Mouse (Mus musculus): ENCODE measurements at regions not wholly inside any gene's neighbourhood (a gene's known extent, or its start where the extent isn't known, plus 50 kb on each side); places are given as distances from the start of the nearest gene placed in this dataset.

DNA sequence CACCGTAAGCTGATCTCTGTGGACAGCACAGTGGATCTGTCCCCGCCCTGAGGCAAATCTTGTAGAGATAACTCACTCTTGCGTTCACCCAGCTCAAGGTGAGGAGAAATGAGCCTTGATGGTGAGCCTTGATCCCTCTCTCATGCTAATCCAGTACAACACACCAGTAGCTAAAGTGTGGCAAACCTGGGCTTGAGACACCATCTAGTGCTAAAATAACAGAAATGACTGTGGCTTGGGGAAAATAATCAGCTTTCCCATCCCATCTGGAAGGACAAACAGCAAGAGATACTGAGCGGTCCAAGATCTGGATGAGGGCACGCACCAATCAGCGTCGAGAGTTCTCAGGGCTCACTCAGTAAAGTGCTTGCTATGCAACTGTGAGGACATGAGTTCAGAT is 50.9 kb upstream of the Cbln4 start:
- Histone ChIP-seq H3K27ac (replicated peaks; ENCODE audit: low read depth, low read length) (no peak overlapping the region), H3K4me2 (ENCODE audit: low read depth, severe bottlenecking) (no peak overlapping the region), H3K36me3 (ENCODE audit: control insufficient read depth, insufficient read depth, low read length) (no peaks in the 10 kb centered on the region), H3K4me3 (ENCODE audit: low read depth, low read length) (no peak overlapping the region), H3K9me3 (ENCODE audit: control insufficient read depth, low read length) (no peaks in the 10 kb centered on the region), H3K27me3 (ENCODE audit: control insufficient read depth, insufficient read depth, low read length) (no peaks in the 10 kb centered on the region), H3K4me1 (ENCODE audit: control insufficient read depth, insufficient read depth, low read length) (no peaks in the 10 kb centered on the region), H3K9ac (ENCODE audit: low read length) (no peak overlapping the region)
- 90% methylated on average over 7 of the region's 7 CpGs for WGBS
- DNase-seq (ENCODE audit: low spot score) (no peak), ATAC-seq (ENCODE audit: insufficient number of reproducible peaks, low FRiP score, low TSS enrichment, low read depth) (no peak)

DNA sequence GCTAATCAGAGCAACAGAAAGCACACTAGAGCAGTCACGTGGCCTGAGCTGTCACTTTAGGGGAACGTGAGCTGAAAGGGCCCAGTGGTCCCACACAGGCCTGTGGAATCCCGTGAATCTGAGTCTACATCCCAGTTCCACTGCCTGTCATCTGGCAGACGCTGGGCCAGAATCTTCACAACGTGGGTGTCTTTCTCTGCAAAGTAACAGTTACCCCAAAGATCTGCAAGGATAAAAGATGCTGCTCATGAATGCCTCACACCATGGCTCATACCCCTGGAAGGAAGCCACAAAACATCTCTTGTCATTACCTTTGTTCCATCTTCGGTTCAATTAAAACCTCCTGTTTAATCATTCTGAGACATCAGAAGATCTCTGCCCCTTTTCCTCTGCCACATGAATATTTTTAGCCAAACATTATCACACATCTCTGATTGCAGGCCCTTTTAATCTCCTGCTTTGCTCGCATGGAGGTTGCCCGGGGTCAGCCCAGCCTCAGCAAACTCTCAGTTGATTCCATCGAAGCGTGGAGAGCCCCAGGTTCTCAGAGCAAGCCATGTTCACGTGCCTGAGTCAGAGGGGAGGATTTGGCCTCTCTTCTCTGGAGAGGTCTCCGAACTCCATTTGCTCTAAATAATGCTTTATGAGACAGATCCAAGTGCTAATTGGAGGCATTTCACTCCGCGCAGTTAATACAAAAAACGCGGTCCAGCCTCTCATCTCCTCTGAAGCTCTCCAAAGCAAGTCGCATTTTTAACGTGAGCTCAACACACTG is 60.8 kb upstream of the Cbln4 start:
- peaks cover 14% of the 10 kb centered on the region; the same call in 1 of the 2 replicates for H3K4me1 ChIP-seq (ENCODE audit: control insufficient read depth, insufficient read depth, low read length)
- no peaks in the 10 kb centered on the region for H3K9me3 ChIP-seq (ENCODE audit: control insufficient read depth, low read length)
- no peak for DNase-seq (ENCODE audit: low spot score)
- H3K9ac ChIP-seq (ENCODE audit: low read length), result no peak overlapping the region
- 37% methylated on average over 18 of the region's 18 CpGs for WGBS
- H3K36me3 ChIP-seq (ENCODE audit: control insufficient read depth, insufficient read depth, low read length), result no peaks in the 10 kb centered on the region
- H3K4me2 ChIP-seq (ENCODE audit: low read depth, severe bottlenecking), result no peak overlapping the region
- ATAC-seq (ENCODE audit: insufficient number of reproducible peaks, low FRiP score, low TSS enrichment, low read depth), result no peak
- no peak overlapping the region for H3K27ac ChIP-seq (replicated peaks; ENCODE audit: low read depth, low read length)
- H3K27me3 ChIP-seq (ENCODE audit: control insufficient read depth, insufficient read depth, low read length), result no peaks in the 10 kb centered on the region
- no peak overlapping the region for H3K4me3 ChIP-seq (ENCODE audit: low read depth, low read length)

DNA sequence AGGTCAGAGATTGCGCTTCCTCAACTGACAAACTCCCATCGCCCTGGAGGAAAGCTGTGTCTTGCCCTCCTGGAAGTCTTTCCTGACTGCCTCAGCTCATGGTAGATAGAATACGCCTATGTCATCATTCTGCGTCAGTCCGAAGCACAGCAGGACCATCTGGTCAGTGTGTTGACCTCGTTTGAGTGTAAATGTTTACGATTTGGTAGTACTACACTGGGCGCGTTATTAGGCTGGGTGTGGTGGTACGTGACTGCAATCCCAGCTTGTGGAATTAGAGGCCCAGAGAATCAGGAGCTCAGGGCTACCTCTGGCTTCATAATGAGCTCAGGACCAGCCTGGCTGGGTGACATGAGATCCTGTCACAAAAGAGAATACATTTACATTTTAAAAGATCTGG is 62.0 kb upstream of the Cbln4 start:
- ATAC-seq (ENCODE audit: insufficient number of reproducible peaks, low FRiP score, low TSS enrichment, low read depth), result no peak
- H3K4me3 ChIP-seq (ENCODE audit: low read depth, low read length), result no peak overlapping the region
- WGBS, result 19% methylated on average over 10 of the region's 10 CpGs

DNA sequence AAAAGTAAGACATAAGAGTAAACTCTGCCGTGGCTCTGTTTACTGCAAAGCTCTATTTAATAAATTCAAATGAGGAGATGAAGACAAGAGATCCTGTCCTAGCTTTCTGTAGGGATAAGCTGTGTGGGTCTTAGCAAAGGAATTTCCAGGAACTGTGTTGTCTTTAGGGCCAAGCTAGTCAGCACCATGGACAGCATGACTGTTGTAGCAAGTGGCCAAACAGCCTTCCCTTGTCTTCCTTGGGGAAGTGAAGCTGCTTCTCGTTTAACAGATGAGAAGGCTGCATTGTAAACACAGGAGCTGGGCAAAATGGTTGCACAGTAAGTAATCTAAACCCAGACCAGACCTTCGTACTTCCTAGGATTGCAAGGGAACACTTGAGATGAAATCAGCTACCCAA is 67.4 kb upstream of the Cbln4 start:
- Histone ChIP-seq H3K4me3 (ENCODE audit: low read depth, low read length) (no peak overlapping the region), H3K27me3 (ENCODE audit: control insufficient read depth, insufficient read depth, low read length) (no peaks in the 10 kb centered on the region), H3K27ac (replicated peaks; ENCODE audit: low read depth, low read length) (no peak overlapping the region), H3K36me3 (ENCODE audit: control insufficient read depth, insufficient read depth, low read length) (no peaks in the 10 kb centered on the region), H3K9ac (ENCODE audit: low read length) (no peak overlapping the region), H3K4me2 (ENCODE audit: low read depth, severe bottlenecking) (no peak overlapping the region), H3K9me3 (ENCODE audit: control insufficient read depth, low read length) (no peaks in the 10 kb centered on the region), H3K4me1 (ENCODE audit: control insufficient read depth, insufficient read depth, low read length) (peaks cover 2% of the 10 kb centered on the region; the same call in 1 of the 2 replicates)
- no peak for ATAC-seq (ENCODE audit: insufficient number of reproducible peaks, low FRiP score, low TSS enrichment, low read depth)
- WGBS, result 33% methylated on average over 3 of the region's 3 CpGs
- peak; percentile 80 for DNase-seq (ENCODE audit: low spot score)

More for the DNA sequence above, 62.0 kb upstream of the Cbln4 start:
- Histone ChIP-seq H3K4me1 (ENCODE audit: control insufficient read depth, insufficient read depth, low read length) (peaks cover 14% of the 10 kb centered on the region; the same call in 1 of the 2 replicates), H3K4me2 (ENCODE audit: low read depth, severe bottlenecking) (no peak overlapping the region), H3K27ac (replicated peaks; ENCODE audit: low read depth, low read length) (no peak overlapping the region), H3K36me3 (ENCODE audit: control insufficient read depth, insufficient read depth, low read length) (no peaks in the 10 kb centered on the region), H3K27me3 (ENCODE audit: control insufficient read depth, insufficient read depth, low read length) (no peaks in the 10 kb centered on the region), H3K9me3 (ENCODE audit: control insufficient read depth, low read length) (no peaks in the 10 kb centered on the region), H3K9ac (ENCODE audit: low read length) (no peak overlapping the region)
- peak; percentile 43 for DNase-seq (ENCODE audit: low spot score)

DNA sequence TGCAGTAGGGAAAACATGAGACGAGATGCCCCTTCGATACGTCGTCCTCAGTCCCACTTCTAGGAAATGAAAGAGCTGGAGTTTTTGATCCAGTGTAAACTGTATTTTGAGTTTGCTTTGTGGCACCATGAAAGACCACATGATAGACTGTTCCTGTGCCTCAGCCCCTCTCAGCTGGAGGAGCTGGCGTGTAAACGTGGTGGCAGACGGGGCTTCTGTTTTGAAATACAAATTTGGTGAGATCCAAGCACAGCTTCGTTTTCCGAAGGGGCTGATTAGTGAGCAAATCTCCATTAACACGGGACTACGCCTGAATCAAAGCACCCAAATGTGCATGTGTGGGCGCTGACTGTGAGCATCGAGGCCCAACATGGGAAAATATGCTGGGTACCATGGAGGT is 70.4 kb upstream of the Cbln4 start:
- DNase-seq (ENCODE audit: low spot score) (no peak), ATAC-seq (ENCODE audit: insufficient number of reproducible peaks, low FRiP score, low TSS enrichment, low read depth) (no peak)
- Histone ChIP-seq H3K4me1 (ENCODE audit: control insufficient read depth, insufficient read depth, low read length) (no peaks in the 10 kb centered on the region), H3K4me2 (ENCODE audit: low read depth, severe bottlenecking) (no peak overlapping the region), H3K9me3 (ENCODE audit: control insufficient read depth, low read length) (no peaks in the 10 kb centered on the region), H3K36me3 (ENCODE audit: control insufficient read depth, insufficient read depth, low read length) (no peaks in the 10 kb centered on the region), H3K27ac (replicated peaks; ENCODE audit: low read depth, low read length) (no peak overlapping the region), H3K27me3 (ENCODE audit: control insufficient read depth, insufficient read depth, low read length) (no peaks in the 10 kb centered on the region), H3K9ac (ENCODE audit: low read length) (no peak overlapping the region), H3K4me3 (ENCODE audit: low read depth, low read length) (no peak overlapping the region)
- WGBS, result 89% methylated on average over 13 of the region's 13 CpGs

DNA sequence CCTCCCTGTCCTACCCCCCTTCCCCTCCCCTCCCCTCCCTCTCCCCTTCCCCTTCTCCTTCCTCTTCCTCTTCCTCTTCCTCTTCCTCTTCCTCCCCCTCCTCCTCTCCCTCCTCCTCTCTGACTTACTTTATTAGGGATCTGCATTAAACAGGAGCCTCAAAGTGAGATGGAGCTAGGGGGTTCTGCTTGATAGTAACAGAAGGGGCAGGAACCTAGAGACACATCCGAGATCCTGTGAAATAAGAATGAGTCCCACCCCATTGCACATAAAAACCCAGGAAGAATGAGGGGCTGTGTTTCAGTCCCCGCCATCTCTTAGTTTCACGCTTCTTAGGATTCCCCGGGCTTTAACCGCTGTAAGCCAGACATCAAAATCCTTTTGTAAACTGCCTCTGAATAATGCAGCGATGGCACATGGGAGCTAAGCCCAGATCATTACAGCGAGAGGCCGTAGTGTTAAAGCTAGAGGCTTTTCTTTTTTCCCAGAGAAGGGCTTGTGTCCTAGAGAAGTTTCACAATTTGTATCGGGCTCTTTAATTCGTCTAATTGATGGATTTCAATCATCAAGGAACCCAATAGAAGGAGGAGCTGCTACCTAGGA is 72.4 kb upstream of the Cbln4 start:
- no peaks in the 10 kb centered on the region for H3K4me1 ChIP-seq (ENCODE audit: control insufficient read depth, insufficient read depth, low read length)
- H3K36me3 ChIP-seq (ENCODE audit: control insufficient read depth, insufficient read depth, low read length), result no peaks in the 10 kb centered on the region
- DNase-seq (ENCODE audit: low spot score) (no peak), ATAC-seq (ENCODE audit: insufficient number of reproducible peaks, low FRiP score, low TSS enrichment, low read depth) (no peak)
- H3K9ac ChIP-seq (ENCODE audit: low read length), result no peak overlapping the region
- H3K27me3 ChIP-seq (ENCODE audit: control insufficient read depth, insufficient read depth, low read length), result no peaks in the 10 kb centered on the region
- no peaks in the 10 kb centered on the region for H3K9me3 ChIP-seq (ENCODE audit: control insufficient read depth, low read length)
- H3K4me3 ChIP-seq (ENCODE audit: low read depth, low read length), result no peak overlapping the region
- WGBS, result 82% methylated on average over 10 of the region's 10 CpGs
- no peak overlapping the region for H3K4me2 ChIP-seq (ENCODE audit: low read depth, severe bottlenecking)
- H3K27ac ChIP-seq (replicated peaks; ENCODE audit: low read depth, low read length), result no peak overlapping the region

DNA sequence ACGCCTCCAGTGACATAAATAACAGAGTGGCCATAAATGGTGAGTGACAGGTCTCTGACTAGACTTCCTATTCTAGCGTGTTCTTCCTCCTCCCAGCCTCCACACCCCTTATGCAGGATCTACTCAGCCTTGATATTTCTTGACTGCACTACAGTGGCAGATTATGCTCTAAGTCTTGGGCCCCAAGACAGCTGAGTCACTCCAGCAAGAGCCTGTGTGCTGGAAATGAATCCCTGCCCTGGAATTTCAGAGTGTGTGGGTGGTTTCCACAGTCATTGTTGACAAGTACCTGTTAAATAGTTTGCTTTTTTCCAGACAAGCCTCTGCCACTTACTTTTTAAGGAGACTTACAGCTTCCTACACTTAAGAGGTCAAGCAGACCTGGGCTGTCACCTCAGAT is 84.3 kb upstream of the Cbln4 start:
- Histone ChIP-seq H3K4me2 (ENCODE audit: low read depth, severe bottlenecking) (no peak overlapping the region), H3K9me3 (ENCODE audit: control insufficient read depth, low read length) (no peaks in the 10 kb centered on the region), H3K4me3 (ENCODE audit: low read depth, low read length) (no peak overlapping the region), H3K4me1 (ENCODE audit: control insufficient read depth, insufficient read depth, low read length) (no peaks in the 10 kb centered on the region), H3K27me3 (ENCODE audit: control insufficient read depth, insufficient read depth, low read length) (no peaks in the 10 kb centered on the region), H3K9ac (ENCODE audit: low read length) (no peak overlapping the region), H3K27ac (replicated peaks; ENCODE audit: low read depth, low read length) (no peak overlapping the region), H3K36me3 (ENCODE audit: control insufficient read depth, insufficient read depth, low read length) (no peaks in the 10 kb centered on the region)
- DNase-seq (ENCODE audit: low spot score) (no peak), ATAC-seq (ENCODE audit: insufficient number of reproducible peaks, low FRiP score, low TSS enrichment, low read depth) (no peak)
- WGBS, result 64% methylated on average over 2 of the region's 2 CpGs

DNA sequence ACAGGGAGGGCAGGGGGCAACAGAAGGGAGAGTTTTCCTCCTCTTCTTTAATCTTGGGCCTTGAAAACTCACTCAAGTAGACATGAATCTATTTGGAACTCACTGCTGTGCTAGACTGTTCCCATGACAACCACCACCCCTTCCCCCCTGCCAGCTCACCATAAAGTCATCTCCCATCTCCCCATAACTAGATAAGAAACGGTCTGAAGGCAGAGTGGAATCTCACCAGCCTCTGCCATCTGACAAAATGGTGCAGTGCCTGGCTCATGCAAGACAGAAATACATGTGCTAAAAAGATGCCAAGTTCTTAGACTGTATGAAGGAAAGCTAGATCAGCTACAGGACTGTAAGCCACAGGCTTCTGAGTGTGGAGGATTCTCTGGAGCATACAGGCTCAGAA is 88.0 kb upstream of the Cbln4 start:
- Histone ChIP-seq H3K36me3 (ENCODE audit: control insufficient read depth, insufficient read depth, low read length) (no peaks in the 10 kb centered on the region), H3K4me3 (ENCODE audit: low read depth, low read length) (no peak overlapping the region), H3K9ac (ENCODE audit: low read length) (no peak overlapping the region), H3K4me2 (ENCODE audit: low read depth, severe bottlenecking) (no peak overlapping the region), H3K9me3 (ENCODE audit: control insufficient read depth, low read length) (no peaks in the 10 kb centered on the region), H3K27ac (replicated peaks; ENCODE audit: low read depth, low read length) (no peak overlapping the region), H3K4me1 (ENCODE audit: control insufficient read depth, insufficient read depth, low read length) (no peaks in the 10 kb centered on the region), H3K27me3 (ENCODE audit: control insufficient read depth, insufficient read depth, low read length) (no peaks in the 10 kb centered on the region)
- ATAC-seq (ENCODE audit: insufficient number of reproducible peaks, low FRiP score, low TSS enrichment, low read depth) (no peak), DNase-seq (ENCODE audit: low spot score) (no peak)
- 33% methylated on average over 1 of the region's 1 CpGs for WGBS

Data from limb, embryonic 11.5 days (tissue).